9 mouse cellular contexts compared by ENCODE assay signal in the genomic region with DNA sequence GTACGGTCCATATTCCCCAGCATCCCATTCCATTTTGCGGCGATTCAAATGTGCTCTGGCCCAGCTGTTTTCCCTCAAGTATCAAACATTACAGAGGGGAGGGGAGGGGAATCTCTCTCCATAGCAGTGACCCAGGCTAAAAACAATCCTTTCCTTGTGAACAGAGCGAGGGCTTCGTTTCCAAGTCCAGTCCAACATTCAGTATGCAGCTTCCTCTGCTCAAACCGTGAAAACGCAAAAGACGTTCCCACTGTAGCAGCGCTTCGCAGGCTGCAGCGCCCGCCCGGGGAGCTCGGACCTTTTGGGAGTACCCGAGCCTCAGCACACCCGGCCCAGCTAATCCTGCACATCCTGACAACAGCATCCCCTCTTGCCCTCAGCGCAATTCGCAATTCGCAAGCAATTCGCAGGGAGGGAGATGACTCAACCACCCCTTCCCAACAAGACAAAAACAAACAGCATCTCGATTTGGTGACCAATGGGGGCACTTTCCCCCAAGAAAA.
DNase-seq lines count a peak whose midpoint lies in the region; ATAC-seq and TF ChIP-seq lines count a peak whose summit lies in the region.
"Had no signal": no experiment of that assay in that cellular context is flagged by ENCODE, and none has a peak within 500 bp of the region (broad histone marks: within the 10 kb centered on the region; RNA-seq: fewer than 3 reads in every experiment).

No protein-coding gene starts in this region.

- ATAC-seq in neural tube, embryonic 11.5 days (ENCODE audit: insufficient read depth, low FRiP score, low TSS enrichment): no peak
- no peak for ATAC-seq in forebrain, embryonic 14.5 days
- ATAC-seq in intestine, embryonic 15.5 days: peak; percentile 50

- peaks cover 34% of the 10 kb centered on the region for H3K4me1 ChIP-seq in neural tube, embryonic 11.5 days (ENCODE audit: control insufficient read depth, insufficient read depth, low read length)
- H3K4me1 ChIP-seq in forebrain, embryonic 14.5 days (ENCODE audit: control insufficient read depth, insufficient read depth, low read length): peaks cover 26% of the 10 kb centered on the region
- peaks cover 14% of the 10 kb centered on the region for H3K4me1 ChIP-seq in intestine, embryonic 15.5 days (replicated peaks)
- H3K4me1 ChIP-seq in olfactory bulb, adult 2 months (ENCODE audit: control insufficient read depth, insufficient read depth, low read length): peaks cover 18% of the 10 kb centered on the region

- no peak for TF ChIP-seq CTCF in olfactory bulb, adult 2 months (IDR thresholded peaks at IDR 0.05; ENCODE audit: insufficient read depth, low read depth, low read length)

- peak; percentile 52 for DNase-seq in neural tube, embryonic 11.5 days (ENCODE audit: low spot score)
- no peak for DNase-seq in neural tube, embryonic 10.5 days (ENCODE audit: extremely low spot score, low spot score)
- DNase-seq in forebrain, embryonic 14.5 days (ENCODE audit: low spot score): peak; percentile 36
- no peak for DNase-seq in cerebellum, adult 11-12 months
- no peak for DNase-seq in testis, postnatal 10 days (ENCODE audit: low spot score)
- DNase-seq in thymus, adult 18-20 months: no peak

- WGBS in neural tube, embryonic 11.5 days: 11% methylated on average over 21 of the region's 21 CpGs
- WGBS in forebrain, embryonic 14.5 days: 20% methylated on average over 21 of the region's 21 CpGs
- 40% methylated on average over 21 of the region's 21 CpGs for WGBS in intestine, embryonic 15.5 days
- WGBS in olfactory bulb, adult 2 months: 27% methylated on average over 21 of the region's 21 CpGs

- no peaks in the 10 kb centered on the region for H3K9me3 ChIP-seq in neural tube, embryonic 11.5 days (ENCODE audit: control insufficient read depth, low read length)
- no peaks in the 10 kb centered on the region for H3K9me3 ChIP-seq in forebrain, embryonic 14.5 days (replicated peaks; ENCODE audit: control insufficient read depth, low read length)
- H3K9me3 ChIP-seq in intestine, embryonic 15.5 days: no peaks in the 10 kb centered on the region

- H3K4me2 ChIP-seq in neural tube, embryonic 11.5 days (ENCODE audit: low read depth): peak overlapping the region; percentile 40
- peak overlapping the region; percentile 36 for H3K4me2 ChIP-seq in forebrain, embryonic 14.5 days (ENCODE audit: low read length)
- H3K4me2 ChIP-seq in intestine, embryonic 15.5 days (replicated peaks): peak overlapping the region; percentile 49

- H3K27me3 ChIP-seq in neural tube, embryonic 11.5 days (ENCODE audit: control insufficient read depth, insufficient read depth, low read length): no peaks in the 10 kb centered on the region
- H3K27me3 ChIP-seq in forebrain, embryonic 14.5 days (replicated peaks; ENCODE audit: control insufficient read depth, insufficient read depth, low read length): no peaks in the 10 kb centered on the region
- H3K27me3 ChIP-seq in intestine, embryonic 15.5 days (replicated peaks): no peaks in the 10 kb centered on the region

- TF ChIP-seq POLR2A in olfactory bulb, adult 2 months (IDR thresholded peaks at IDR 0.05; ENCODE audit: insufficient read depth, low read depth, low read length): no peak

- no peaks in the 10 kb centered on the region for H3K36me3 ChIP-seq in neural tube, embryonic 11.5 days (ENCODE audit: control insufficient read depth, insufficient read depth, low read length)
- H3K36me3 ChIP-seq in forebrain, embryonic 14.5 days (ENCODE audit: control insufficient read depth, insufficient read depth, low read length): no peaks in the 10 kb centered on the region
- H3K36me3 ChIP-seq in intestine, embryonic 15.5 days: no peaks in the 10 kb centered on the region

- H3K27ac ChIP-seq in neural tube, embryonic 11.5 days (ENCODE audit: low read depth, low read length): peak overlapping the region; percentile 55
- H3K27ac ChIP-seq in forebrain, embryonic 14.5 days (ENCODE audit: low read depth, low read length): no peak overlapping the region
- peak overlapping the region; percentile 88 for H3K27ac ChIP-seq in intestine, embryonic 15.5 days
- H3K27ac ChIP-seq in olfactory bulb, adult 2 months (ENCODE audit: insufficient read depth, low read depth, low read length): peak overlapping the region; percentile 53
- H3K27ac ChIP-seq: liver, embryonic 14.5 days had no signal

- peak overlapping the region; percentile 9; the same call in 1 of the 2 replicates for H3K4me3 ChIP-seq in neural tube, embryonic 11.5 days (ENCODE audit: low read depth, low read length)
- no peak overlapping the region for H3K4me3 ChIP-seq in forebrain, embryonic 14.5 days (ENCODE audit: low read depth, low read length)
- H3K4me3 ChIP-seq in intestine, embryonic 15.5 days (replicated peaks): peak overlapping the region; percentile 10; the same call in 1 of the 2 replicates
- peak overlapping the region; percentile 22 for H3K4me3 ChIP-seq in olfactory bulb, adult 2 months (ENCODE audit: insufficient read depth, low read depth, low read length)

- peak overlapping the region; percentile 33 for H3K9ac ChIP-seq in neural tube, embryonic 11.5 days (ENCODE audit: low read length)
- H3K9ac ChIP-seq in forebrain, embryonic 14.5 days (ENCODE audit: low read length): peak overlapping the region; percentile 43; the same call in 1 of the 2 replicates
- no peak overlapping the region for H3K9ac ChIP-seq in intestine, embryonic 15.5 days
- H3K9ac ChIP-seq: liver, embryonic 14.5 days had no signal

Comparison
In these comparisons a context has a peak if more than half of its experiments do, and no peak if none do; other contexts are left out.
1. DNase-seq: peak in neural tube, embryonic 11.5 days (single experiment) and forebrain, embryonic 14.5 days (single experiment); none in neural tube, embryonic 10.5 days (single experiment), cerebellum, adult 11-12 months (single experiment), testis, postnatal 10 days (single experiment) and thymus, adult 18-20 months (0 of 2).
2. Peak in every context shown above with its lines, with median percentiles within 50 percentile points of each other: H3K4me2 ChIP-seq.